Mouse (Mus musculus): ENCODE measurements around the gene Cish. TPM values are rescaled to one million over a fixed set of nuclear protein-coding genes. Genes with fewer than 3 reads are reported as not detected.

Cish gene
- total and polyA plus RNA-seq, 3 experiments = 10.0 to 24.5 TPM; not detected in 1

DNA sequence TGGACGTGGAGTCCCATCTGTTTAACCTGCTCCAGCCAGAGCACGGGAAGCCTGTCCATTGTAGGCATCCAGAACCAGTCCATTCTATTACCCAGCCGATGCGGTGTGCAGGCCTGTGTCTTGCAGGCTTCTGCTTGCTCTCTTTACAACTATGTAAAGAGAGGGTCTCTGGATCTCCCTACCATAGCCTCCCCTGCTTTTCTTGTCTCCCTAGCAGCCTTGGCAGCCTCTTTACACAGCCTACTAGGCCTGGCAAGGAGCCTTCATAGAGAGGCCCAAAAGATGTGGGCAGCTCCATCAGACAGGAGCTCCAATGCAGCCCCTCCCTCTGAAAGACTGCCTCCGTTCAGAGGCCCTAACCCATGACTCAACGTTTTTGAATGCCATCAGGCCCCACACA is 46.7 kb upstream of the Cish start:
- no peaks in the 10 kb centered on the region for H3K9me3 ChIP-seq (replicated peaks; ENCODE audit: insufficient read depth, low read length)
- TF ChIP-seq MAX (IDR thresholded peaks at IDR 0.05; ENCODE audit: low read length) (no peak), CTCF (IDR thresholded peaks at IDR 0.05 in 2 of 3, conservative IDR thresholded peaks at IDR 0.05 in 1 of 3; ENCODE audit: control insufficient read depth in 1 of 3, insufficient read depth in 1 of 3, low read depth in 2 of 3, low read length in 3 of 3, poor library complexity in 1 of 3, severe bottlenecking in 1 of 3) (no peak), POLR2AphosphoS5 (IDR thresholded peaks at IDR 0.05; ENCODE audit: borderline replicate concordance, low read depth, low read length) (no peak), JUND (IDR thresholded peaks at IDR 0.05; ENCODE audit: low read depth, low read length) (no peak), MYC (IDR thresholded peaks at IDR 0.05; ENCODE audit: low read depth, low read length) (no peak), RAD21 (IDR thresholded peaks at IDR 0.05; ENCODE audit: low read depth, low read length) (no peak), NELFE (IDR thresholded peaks at IDR 0.05; ENCODE audit: low read depth, low read length) (no peak), MXI1 (IDR thresholded peaks at IDR 0.05; ENCODE audit: low read depth, low read length) (no peak), USF1 (IDR thresholded peaks at IDR 0.05; ENCODE audit: low read depth, low read length) (no peak), ZNF384 (IDR thresholded peaks at IDR 0.05; ENCODE audit: low read depth, low read length) (no peak)
- no peaks in the 10 kb centered on the region for H3K36me3 ChIP-seq (ENCODE audit: control insufficient read depth in 1 of 2, insufficient read depth in 2 of 2, low read length in 2 of 2)
- no peak overlapping the region for H3K9ac ChIP-seq (ENCODE audit: control insufficient read depth, low read depth, low read length, poor library complexity, severe bottlenecking)
- DNase-seq (ENCODE audit: low read depth, low spot score) = no peak
- no peak overlapping the region for H3K4me3 ChIP-seq (ENCODE audit: control insufficient read depth in 1 of 2, insufficient read depth in 1 of 2, low read depth in 2 of 2, low read length in 2 of 2)
- H3K79me2 ChIP-seq (ENCODE audit: control insufficient read depth, insufficient read depth, low read length, poor library complexity) = no peaks in the 10 kb centered on the region
- no peaks in the 10 kb centered on the region for H3K4me1 ChIP-seq (ENCODE audit: control insufficient read depth in 1 of 2, insufficient read depth in 2 of 2, low read length in 2 of 2)
- peaks cover 2 to 3% of the 10 kb centered on the region in 2 experiments; a peak in 2 of 4 replicates for H3K27me3 ChIP-seq (ENCODE audit: control insufficient read depth in 1 of 2, insufficient read depth in 2 of 2, low read length in 2 of 2)
- H3K27ac ChIP-seq (ENCODE audit: control insufficient read depth, low read depth, low read length) = no peak overlapping the region

- Histone ChIP-seq H3K27me3 (ENCODE audit: control insufficient read depth in 1 of 2, insufficient read depth in 2 of 2, low read length in 2 of 2) (no peaks in the 10 kb centered on the region), H3K4me1 (ENCODE audit: control insufficient read depth in 1 of 2, insufficient read depth in 2 of 2, low read length in 2 of 2) (no peaks in the 10 kb centered on the region), H3K4me3 (ENCODE audit: control insufficient read depth in 1 of 2, insufficient read depth in 1 of 2, low read depth in 2 of 2, low read length in 2 of 2) (no peak overlapping the region), H3K79me2 (ENCODE audit: control insufficient read depth, insufficient read depth, low read length, poor library complexity) (no peaks in the 10 kb centered on the region), H3K9me3 (replicated peaks; ENCODE audit: insufficient read depth, low read length) (no peaks in the 10 kb centered on the region), H3K9ac (ENCODE audit: control insufficient read depth, low read depth, low read length, poor library complexity, severe bottlenecking) (no peak overlapping the region), H3K36me3 (ENCODE audit: control insufficient read depth in 1 of 2, insufficient read depth in 2 of 2, low read length in 2 of 2) (no peaks in the 10 kb centered on the region), H3K27ac (ENCODE audit: control insufficient read depth, low read depth, low read length) (no peak overlapping the region)
- no peak for DNase-seq (ENCODE audit: low read depth, low spot score)
- TF ChIP-seq ZMIZ1 (IDR thresholded peaks at IDR 0.05; ENCODE audit: low read depth, low read length) (no peak), CHD1 (IDR thresholded peaks at IDR 0.05; ENCODE audit: low read depth, low read length) (no peak), TBP (IDR thresholded peaks at IDR 0.05; ENCODE audit: low read depth, low read length) (no peak), MYB (IDR thresholded peaks at IDR 0.05; ENCODE audit: low read depth, low read length) (no peak), EP300 (IDR thresholded peaks at IDR 0.05; ENCODE audit: low read depth in 1 of 2, low read length in 2 of 2) (no peak), ZC3H11A (IDR thresholded peaks at IDR 0.05; ENCODE audit: low read depth, low read length) (no peak), CTCF (IDR thresholded peaks at IDR 0.05 in 2 of 3, conservative IDR thresholded peaks at IDR 0.05 in 1 of 3; ENCODE audit: control insufficient read depth in 1 of 3, insufficient read depth in 1 of 3, low read depth in 2 of 3, low read length in 3 of 3, poor library complexity in 1 of 3, severe bottlenecking in 1 of 3) (no peak), RAD21 (IDR thresholded peaks at IDR 0.05; ENCODE audit: low read depth, low read length) (no peak), POLR2A (IDR thresholded peaks at IDR 0.05; ENCODE audit: control insufficient read depth in 1 of 2, insufficient read depth in 1 of 2, low read depth in 1 of 2, low read length in 2 of 2, poor library complexity in 1 of 2) (no peak), TCF12 (IDR thresholded peaks at IDR 0.05; ENCODE audit: low read depth, low read length) (no peak), ZKSCAN1 (IDR thresholded peaks at IDR 0.05; ENCODE audit: low read depth, low read length) (no peak), POLR2AphosphoS5 (IDR thresholded peaks at IDR 0.05; ENCODE audit: borderline replicate concordance, low read depth, low read length) (no peak), BHLHE40 (IDR thresholded peaks at IDR 0.05; ENCODE audit: borderline replicate concordance, low read depth, low read length) (no peak), UBTF (IDR thresholded peaks at IDR 0.05; ENCODE audit: borderline replicate concordance, insufficient read depth, low read depth, low read length) (no peak)
Observed at GRCm38 (mm10) chr9:107250416-107251337, 45.1 kb upstream of the Cish start.
